Mouse (Mus musculus): ENCODE measurements at regions not wholly inside any gene's neighbourhood (a gene's known extent, or its start where the extent isn't known, plus 50 kb on each side); places are given as distances from the start of the nearest gene placed in this dataset.

- no peak for DNase-seq (ENCODE audit: extremely low spot score, low read depth, low spot score)
Measured at GRCm38 (mm10) chr15:24992665-24993324, 420.8 kb downstream of the Basp1 start.

- DNase-seq (ENCODE audit: extremely low spot score, low read depth, low spot score) = no peak
Measured at GRCm38 (mm10) chr15:24990082-24990786, 423.3 kb downstream of the Basp1 start.

GRCm38 (mm10) chr15:24980841-24981240 is 432.7 kb downstream of the Basp1 start:
- no peak for DNase-seq (ENCODE audit: extremely low spot score, low read depth, low spot score)

- DNase-seq (ENCODE audit: extremely low spot score, low read depth, low spot score) = peak; percentile 62
Measured at GRCm38 (mm10) chr15:24972020-24972419, 441.5 kb downstream of the Basp1 start.

GRCm38 (mm10) chr15:24969391-24969812 is 444.2 kb downstream of the Basp1 start:
- no peak for DNase-seq (ENCODE audit: extremely low spot score, low read depth, low spot score)

GRCm38 (mm10) chr15:24968636-24969317 is 444.8 kb downstream of the Basp1 start:
- no peak for DNase-seq (ENCODE audit: extremely low spot score, low read depth, low spot score)

GRCm38 (mm10) chr15:24929742-24930141 is 483.8 kb downstream of the Basp1 start:
- DNase-seq (ENCODE audit: extremely low spot score, low read depth, low spot score) = no peak

GRCm38 (mm10) chr15:24911866-24912265 is 501.7 kb downstream of the Basp1 start:
- DNase-seq (ENCODE audit: extremely low spot score, low read depth, low spot score) = no peak

GRCm38 (mm10) chr15:24911466-24911865 is 502.1 kb downstream of the Basp1 start:
- DNase-seq (ENCODE audit: extremely low spot score, low read depth, low spot score) = no peak

GRCm38 (mm10) chr15:24906957-24907356 is 506.6 kb downstream of the Basp1 start:
- no peak for DNase-seq (ENCODE audit: extremely low spot score, low read depth, low spot score)

- DNase-seq (ENCODE audit: extremely low spot score, low read depth, low spot score) = no peak
Measured at GRCm38 (mm10) chr15:24878846-24879245, 534.7 kb downstream of the Basp1 start.

GRCm38 (mm10) chr15:24877711-24878598 is 535.6 kb downstream of the Basp1 start:
- no peak for DNase-seq (ENCODE audit: extremely low spot score, low read depth, low spot score)

GRCm38 (mm10) chr15:24876157-24876731 is 537.3 kb downstream of the Basp1 start:
- DNase-seq (ENCODE audit: extremely low spot score, low read depth, low spot score) = no peak

GRCm38 (mm10) chr15:24840271-24840670 is 573.3 kb downstream of the Basp1 start:
- no peak for DNase-seq (ENCODE audit: extremely low spot score, low read depth, low spot score)

- DNase-seq (ENCODE audit: extremely low spot score, low read depth, low spot score) = no peak
Measured at GRCm38 (mm10) chr15:24838390-24838789, 575.2 kb downstream of the Basp1 start.

GRCm38 (mm10) chr15:24827881-24828280 is 585.7 kb downstream of the Basp1 start:
- no peak for DNase-seq (ENCODE audit: extremely low spot score, low read depth, low spot score)

GRCm38 (mm10) chr15:24827259-24827658 is 586.3 kb downstream of the Basp1 start:
- no peak for DNase-seq (ENCODE audit: extremely low spot score, low read depth, low spot score)

- no peak for DNase-seq (ENCODE audit: extremely low spot score, low read depth, low spot score)
Measured at GRCm38 (mm10) chr15:24796836-24797235, 616.7 kb downstream of the Basp1 start.

GRCm38 (mm10) chr15:24793381-24793780 is 620.2 kb downstream of the Basp1 start:
- no peak for DNase-seq (ENCODE audit: extremely low spot score, low read depth, low spot score)

GRCm38 (mm10) chr15:24786336-24786735 is 627.2 kb downstream of the Basp1 start:
- no peak for DNase-seq (ENCODE audit: extremely low spot score, low read depth, low spot score)

- DNase-seq (ENCODE audit: extremely low spot score, low read depth, low spot score) = no peak
Measured at GRCm38 (mm10) chr15:24778234-24778633, 635.3 kb downstream of the Basp1 start.

All from hindlimb bud, embryonic 11.5 days (tissue).